Mouse (Mus musculus) kidney, postnatal 36 days (tissue): ENCODE results near the gene Rhox13.
A peak's percentile ranks its signal among the peaks of the same experiment; 100 is the strongest.

Experiments
- DNase-seq, 2 experiments: peaks; one replicate each; pipeline ENCODE4 v3.0.0; 2021 to 2022; ENCODE audit warnings: mixed read lengths in 2 of 2

Rhox13 gene

GRCm38 (mm10) chrX:38120982-38121381 lies at the start of gene Rhox13:
TSS of gene Rhox13 (plus strand) at chrX:38121219.
- no peak for DNase-seq

- DNase-seq = peak; percentile 30 to 76
These were observed 36.8 kb upstream of the Rhox13 start for GRCm38 (mm10) chrX:38084226-38084625.

GRCm38 (mm10) chrX:38085041-38085440 lies 36.0 kb upstream of the Rhox13 start, which contains the start of gene Rhox11:
TSS of gene Rhox11 (minus strand) at chrX:38085141.
- DNase-seq = no peak

DNA sequence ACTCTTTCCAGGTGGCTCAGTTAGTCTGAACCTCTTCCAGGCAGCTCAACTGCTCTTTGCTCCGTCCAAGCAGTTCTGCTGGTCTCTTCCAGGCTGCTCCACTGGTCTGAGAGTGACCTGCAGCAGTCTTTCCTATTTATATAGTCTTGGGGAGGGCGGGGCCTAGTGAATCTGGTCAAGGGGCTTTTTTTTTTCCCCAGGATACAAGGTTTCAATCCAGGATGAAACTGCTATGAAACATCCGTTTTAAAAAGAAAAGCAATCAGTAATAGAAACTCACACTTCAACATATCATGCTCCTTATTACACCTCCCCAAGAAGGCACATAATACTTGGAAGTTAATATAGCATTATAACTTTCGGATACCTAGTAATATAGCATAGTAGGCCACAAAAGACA lies 10.2 kb upstream of the Rhox13 start, which contains the start of gene Rhox12:
Rhox12 (minus strand) TSS at position 101 of the 400 bp plus-strand sequence.
- no peak for DNase-seq

DNA sequence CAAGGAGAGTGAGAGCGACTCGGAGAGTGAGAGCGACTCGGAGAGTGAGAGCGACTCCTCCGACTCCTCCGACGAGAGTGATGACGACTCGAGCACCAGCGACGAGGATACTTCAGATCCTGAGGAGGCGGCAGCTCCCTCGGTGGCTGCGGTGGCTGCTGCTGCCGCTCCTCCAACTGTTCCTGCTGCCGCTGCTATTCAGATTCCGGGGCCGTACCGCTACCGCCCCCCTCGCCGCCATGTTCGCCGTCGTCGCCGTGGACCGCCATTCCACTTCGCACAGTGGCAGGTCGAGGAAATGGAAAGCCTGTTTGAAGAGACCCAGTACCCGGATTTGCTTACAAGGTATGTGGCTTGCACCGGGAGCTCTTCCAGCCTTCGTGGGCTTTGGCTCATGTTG lies 459 bp downstream of the Rhox13 start:
- no peak for DNase-seq

- no peak for DNase-seq
These were observed 38.1 kb downstream of the Rhox13 start for GRCm38 (mm10) chrX:38159097-38159496.

GRCm38 (mm10) chrX:38165315-38165714 lies 44.3 kb downstream of the Rhox13 start:
- no peak for DNase-seq

- DNase-seq = no peak
These were observed 45.0 kb downstream of the Rhox13 start for GRCm38 (mm10) chrX:38166064-38166463.

DNA sequence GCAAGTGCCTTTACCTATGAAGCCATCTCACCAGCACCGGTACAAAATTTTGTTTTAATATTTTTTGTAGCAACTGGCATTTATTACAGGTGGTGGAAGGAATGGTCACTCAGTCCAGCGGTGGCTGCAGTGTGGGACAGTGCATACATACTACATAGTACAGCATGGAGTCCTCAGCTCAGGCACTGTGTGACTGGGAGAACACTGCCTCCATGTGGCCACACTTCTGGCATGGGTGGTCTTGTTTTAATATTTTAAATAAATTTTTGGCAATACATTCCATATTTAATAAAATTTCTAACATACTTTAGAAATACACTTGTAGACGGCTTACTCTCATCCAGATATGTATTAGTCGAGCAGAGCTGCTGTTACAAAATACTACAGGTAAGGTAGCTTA lies 45.6 kb downstream of the Rhox13 start:
- no peak for DNase-seq
